Mouse (Mus musculus) lung, postnatal 10 days (tissue): ENCODE measurements around the gene Cops2.

Source experiments
- DNase-seq: peaks from one replicate; pipeline ENCODE4 v3.0.0; 2021

Gene Cops2

DNA sequence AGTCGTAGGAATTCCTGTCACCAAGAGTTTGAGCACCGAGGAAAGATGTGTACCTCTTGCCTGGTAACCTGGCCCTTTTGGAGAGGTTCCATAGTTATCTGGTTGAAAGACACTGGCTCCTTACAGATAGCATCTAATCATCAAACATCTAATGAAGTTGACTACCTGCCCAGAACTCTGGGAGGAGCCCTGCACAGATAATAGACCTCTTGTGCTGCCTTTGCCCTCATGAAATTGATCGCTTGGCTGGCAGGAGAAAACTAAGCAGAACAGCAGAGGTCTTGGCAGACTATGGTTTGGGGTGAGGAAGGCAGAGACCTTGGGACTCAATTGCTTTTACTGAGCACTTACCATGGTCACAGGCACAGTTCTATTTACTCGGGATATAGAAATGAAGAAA lies 38.5 kb downstream of the Cops2 start:
- no peak for DNase-seq

DNA sequence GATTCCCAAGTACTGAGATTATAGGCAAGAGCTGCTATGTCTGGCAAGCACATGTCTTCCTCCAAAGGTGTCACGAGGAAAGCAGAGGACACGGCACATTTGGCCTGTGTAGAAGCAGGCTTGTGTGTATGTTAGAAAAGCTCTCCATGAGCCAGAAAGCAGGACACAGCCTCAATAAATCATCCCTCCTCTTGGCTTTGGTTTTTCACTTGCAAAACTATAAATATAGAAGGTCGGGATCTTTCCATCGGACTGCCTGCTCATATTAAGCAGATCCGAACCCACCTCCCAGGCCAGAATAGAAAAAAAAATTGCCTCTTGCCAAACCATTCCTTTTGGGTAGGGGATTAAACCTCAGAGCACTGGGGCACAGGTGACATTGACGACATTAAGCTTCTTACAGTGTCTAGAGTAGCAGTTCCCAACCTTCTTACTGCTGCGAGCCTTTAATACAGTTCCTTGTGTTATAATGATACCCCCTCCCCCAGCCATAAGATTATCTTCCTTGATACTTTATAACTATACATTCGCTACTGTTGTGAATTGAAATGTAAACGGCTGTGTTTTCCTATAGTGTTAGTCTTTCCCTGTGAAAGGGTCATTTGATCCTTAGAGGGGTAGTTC lies 44.9 kb downstream of the Cops2 start:
- no peak for DNase-seq

DNA sequence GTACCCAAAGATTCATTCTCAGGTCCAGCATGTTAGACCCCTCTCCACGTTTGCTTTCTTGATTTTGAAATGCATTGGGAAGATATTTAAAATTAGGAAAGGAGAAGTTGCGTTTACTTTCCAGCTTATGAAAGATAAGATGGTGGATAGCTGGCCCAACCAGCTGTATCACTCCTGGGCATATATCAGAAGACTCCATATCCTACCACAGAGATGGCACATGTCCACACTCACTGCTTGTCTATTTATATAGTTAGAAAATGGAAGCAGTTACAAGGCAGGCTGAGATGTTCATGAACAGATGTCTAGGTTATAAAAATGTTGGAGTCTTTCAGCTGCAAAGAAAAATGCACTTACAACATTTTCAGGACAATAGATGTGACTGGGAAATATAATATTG lies 47.6 kb downstream of the Cops2 start:
- DNase-seq, result no peak

DNA sequence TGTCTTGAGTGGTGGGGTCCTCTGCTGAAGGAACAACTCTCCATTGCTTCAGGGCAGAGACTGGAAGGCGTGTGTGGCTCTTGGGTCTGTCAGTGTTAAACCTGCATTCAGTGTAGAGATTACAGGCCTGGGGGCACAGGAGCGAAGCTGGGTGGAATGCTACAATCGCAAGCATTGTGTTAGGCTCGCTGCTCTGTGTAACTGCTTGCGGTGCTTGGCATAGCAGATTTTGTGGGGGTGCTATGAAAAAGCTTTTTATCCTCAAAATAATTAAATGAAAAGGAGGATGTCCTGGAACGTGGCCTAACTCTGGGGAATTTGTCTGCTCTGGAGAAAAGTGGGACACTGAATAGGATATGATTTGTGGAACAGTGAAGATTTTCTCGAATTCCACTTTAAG lies 49.4 kb downstream of the Cops2 start:
- DNase-seq, result no peak

DNA sequence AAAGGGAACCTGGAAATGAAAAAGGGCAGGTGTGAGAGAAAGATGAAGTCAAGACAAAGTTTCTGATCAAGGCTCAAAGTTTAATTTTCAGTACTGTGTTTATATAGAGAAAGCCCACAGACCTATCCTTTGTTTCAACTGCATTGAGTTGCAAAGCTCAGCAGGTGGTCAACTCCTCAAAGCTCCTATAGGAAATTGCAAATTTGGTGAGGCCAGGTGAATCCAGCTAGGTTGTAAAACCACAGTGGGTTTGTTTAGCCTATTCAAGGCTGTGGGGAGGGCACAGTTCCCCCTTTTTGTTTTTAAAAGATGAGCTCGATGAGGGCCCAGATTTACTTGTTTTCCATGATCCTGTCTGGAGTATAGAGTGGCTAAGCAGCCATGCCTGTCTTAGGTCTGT lies 53.1 kb downstream of the Cops2 start:
- DNase-seq, result no peak

DNA sequence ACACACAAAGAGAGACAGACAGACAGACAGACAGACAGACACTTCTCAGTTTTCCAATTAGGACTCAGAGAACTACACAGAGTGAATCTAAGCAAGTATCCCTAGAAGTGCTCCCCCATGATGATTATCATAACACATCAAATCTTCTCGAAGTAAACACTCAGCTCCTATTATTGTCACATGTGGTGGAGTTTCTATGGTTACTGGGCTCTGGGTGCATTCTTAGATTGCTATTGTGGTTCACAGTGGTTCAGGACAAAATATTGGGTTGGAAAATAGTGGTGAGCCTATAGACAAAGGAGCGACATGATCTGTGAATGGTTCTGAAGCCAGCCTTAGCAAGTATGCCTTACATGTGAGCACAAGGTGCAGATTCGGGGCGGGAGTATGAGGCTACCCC lies 57.0 kb downstream of the Cops2 start:
- no peak for DNase-seq

DNA sequence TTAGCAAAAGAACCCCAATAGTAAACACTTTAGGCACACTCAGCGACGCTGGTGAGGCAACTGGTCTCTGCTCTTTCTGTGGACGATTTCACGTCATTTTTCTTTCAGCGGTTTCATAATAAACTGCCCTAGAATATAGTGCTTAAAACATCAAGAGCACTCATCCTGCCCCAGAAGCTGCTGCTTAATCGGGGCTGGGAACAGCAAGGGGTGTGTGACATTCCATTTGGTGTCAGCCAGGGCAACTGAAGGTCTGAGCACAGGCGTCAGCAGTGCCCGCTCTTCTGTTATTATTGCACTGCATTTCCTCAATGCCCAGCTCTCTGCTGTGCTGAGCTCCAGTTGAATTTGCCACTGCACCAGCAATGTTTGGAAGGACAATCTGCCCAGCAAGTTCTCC lies 57.9 kb downstream of the Cops2 start:
- peak; percentile 55 for DNase-seq

DNA sequence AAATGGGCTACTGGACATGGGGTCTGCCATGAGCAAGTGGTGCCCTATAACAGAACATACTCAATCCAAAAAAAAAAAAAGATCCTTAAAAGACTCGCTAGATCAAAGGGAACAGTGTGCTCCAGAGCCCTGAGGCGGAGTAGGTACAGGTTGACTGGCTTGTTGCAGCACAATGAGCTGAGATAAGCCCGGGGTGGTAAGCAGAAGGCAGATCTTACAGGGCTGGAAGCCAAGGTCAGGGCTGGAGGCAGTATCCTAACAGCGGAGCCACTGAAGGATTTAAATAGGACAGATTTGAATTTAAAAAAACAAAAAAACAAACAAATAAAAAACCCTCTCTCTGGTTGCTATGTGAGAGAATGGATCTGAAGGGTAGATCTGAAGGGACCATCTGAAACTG lies 58.5 kb downstream of the Cops2 start:
- DNase-seq, result peak; percentile 25

DNA sequence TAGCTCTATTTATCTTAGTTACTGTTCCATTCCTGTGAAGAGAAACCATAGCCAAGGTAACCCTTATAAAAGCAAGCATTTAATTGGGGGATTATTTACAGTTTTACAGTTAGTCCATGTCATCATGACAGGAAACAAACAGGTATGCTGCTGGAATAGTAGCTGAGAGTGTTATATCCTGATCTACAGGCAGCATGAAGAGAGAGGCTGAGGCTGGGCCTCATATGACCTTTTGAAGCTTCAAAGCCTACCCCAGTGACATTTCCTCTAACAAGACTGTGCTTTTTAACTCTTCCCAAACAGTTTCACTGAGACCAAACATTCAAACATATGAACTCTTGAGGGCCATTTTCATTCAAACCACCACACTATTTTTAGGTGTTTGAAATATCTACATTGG lies 61.1 kb downstream of the Cops2 start:
- no peak for DNase-seq

DNA sequence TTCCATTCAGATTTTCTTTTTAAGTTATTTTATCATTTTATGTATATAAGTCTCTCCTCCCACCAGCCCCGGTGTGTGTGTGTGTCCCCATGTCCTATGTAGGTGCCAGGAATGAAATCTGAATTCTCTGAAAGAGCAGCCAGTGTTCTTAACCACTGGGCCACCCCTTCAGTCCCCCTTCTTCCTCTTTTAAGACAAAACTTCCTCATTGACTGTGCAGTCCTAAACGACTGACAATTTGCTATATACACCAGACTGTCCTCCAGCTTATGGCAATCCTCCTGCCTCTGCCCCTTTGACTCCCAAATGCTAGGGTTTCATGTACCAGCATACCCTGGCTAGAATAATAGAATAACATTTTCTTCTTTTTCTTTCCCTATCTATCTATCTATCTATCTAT lies 63.8 kb downstream of the Cops2 start:
- no peak for DNase-seq

DNA sequence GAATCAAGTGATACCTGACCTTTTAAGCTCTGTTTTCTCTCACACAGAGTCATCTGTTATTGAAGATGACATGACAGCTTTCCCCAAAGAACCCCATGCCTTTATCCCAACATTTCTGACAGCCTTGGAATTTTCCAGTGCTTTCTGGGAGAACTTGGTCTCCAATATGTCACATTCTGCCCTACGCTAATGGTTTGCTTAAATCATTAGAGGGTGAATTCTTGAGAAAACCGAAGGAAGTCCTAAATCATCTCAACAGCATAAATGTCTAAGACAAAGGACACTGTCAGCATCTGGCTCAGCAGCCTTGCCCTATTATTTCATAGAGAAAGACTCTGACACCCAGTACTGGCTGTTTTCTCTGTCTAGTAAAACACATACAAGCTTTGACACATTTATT lies 64.8 kb downstream of the Cops2 start:
- DNase-seq, result no peak

DNA sequence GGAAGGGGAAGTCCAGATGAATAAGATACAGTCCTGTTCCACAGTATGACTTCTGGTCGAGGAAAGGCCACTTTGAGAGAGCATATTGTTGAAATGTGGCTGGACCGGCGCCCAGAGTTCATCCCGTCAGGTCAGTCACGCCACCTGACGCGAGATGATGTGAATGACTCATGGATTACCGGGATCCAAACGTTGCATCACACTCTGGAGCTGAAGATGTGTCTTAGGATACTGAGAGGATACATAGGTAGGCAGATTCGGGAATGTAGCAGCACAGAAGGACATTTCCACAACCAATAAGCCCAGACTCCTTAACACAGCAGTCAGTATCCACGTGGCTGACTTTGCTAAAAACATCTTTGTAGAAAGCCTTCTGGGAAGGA lies 66.1 kb downstream of the Cops2 start:
- peak; percentile 53 for DNase-seq

DNA sequence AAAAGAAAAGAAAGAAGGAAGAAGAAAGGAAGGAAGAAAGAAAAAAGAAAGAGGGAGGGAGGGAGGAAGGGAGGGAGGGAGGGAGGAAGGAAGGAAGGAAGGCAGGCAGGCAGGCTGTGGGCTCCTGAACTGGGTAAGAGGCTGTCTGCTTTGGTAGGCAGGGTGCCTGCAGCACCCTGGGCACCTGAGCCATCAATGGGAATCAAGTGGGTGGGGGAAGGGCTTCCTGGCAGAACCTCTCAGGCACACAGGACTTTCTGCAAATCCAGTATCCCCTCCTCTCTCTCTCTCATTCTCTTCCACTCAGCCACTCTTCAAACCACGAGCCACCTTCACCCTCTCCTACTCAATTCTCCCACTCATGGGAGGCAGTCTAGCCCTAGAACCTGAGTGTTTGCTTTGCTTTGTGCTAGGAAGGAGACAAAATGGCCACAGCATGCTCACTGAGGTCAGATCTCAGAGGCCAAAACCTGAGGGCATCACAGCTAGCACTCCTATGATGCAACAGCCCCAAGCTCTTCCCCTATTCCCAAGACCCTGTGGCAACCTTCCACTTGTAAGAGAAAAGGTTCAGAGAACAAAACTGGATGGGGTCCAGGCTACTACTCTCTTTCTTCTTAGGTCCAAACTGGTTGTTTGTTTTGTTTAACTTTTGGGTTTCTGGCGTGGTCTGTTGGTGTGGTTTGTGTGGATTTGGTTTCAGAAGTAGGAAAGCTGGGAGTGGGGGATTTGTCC lies 66.6 kb downstream of the Cops2 start:
- peak; percentile 79 for DNase-seq

DNA sequence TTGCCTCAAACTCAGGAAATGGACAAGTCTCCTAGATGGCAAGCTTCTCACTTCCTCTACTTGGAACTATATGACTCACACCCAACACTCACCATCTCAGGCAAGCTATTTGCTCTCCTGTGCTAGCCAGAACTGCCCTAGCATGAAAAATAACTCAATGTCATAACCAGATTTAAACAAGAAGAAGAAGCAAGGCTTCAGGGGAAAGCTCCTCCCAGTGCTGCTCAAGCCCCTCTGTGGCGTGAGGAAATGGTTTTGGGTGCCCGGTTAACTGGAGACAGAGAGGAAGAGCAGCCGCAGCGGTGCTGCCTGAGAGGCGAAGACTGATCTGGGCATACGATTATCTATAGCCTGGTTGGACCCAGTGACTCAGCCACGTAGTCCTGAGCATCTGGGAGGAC lies 67.5 kb downstream of the Cops2 start:
- DNase-seq, result no peak

DNA sequence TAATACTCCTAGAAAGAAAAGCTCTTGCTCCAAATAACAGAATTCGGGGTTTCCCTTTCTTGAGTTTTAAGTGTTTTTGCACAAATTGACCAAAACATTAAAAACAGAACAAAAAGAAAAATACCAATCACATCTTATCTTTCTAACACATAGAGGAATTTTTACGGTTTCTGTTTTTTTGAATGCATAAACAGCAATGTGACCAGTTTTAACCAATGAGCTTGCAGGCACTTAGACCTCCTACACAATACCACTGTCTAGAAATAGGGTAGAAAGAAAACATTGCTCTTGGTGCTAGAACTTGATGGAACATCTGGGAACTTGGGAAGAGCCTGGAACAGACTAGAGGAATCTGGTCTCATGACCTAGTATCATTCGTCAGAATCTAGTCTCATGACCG lies 68.7 kb downstream of the Cops2 start:
- no peak for DNase-seq

DNA sequence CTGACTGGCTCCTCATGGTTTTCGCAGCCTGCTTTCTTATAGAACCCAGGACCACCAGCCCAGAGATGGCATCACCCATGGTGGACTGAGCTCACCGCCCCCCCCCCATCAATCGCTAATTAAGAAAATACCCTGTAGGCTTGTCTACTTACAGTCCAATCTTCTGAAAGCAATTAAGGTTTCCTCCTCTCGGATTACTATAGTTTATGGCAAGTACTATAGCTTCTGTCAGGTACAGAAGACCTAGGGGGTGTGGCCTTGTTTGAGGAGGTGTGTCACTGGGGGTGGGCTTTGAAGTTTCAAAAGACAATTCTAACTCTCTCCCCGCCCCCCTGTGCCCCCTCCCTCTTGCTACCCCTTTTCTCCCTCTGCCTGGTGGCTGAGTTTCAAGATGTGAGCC lies 69.7 kb downstream of the Cops2 start:
- DNase-seq, result no peak

DNA sequence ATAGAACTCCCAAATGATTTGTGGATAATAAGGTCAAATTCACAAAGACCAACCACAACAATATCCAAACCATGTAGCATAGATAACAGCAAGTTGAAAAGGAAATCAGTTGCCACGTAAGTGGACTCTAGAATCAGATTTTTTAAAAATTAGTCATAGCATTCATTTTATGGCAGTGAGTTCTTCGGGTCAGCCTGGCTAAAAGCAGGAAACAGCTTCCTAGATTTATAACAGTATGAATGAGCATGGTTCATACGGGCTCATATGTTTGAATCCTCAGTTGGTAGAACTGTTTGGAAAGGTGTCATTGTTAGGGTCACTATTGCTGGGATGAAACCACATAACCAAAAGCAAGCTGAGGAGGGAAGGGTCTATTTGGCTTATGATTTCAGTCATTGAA lies 70.2 kb downstream of the Cops2 start:
- DNase-seq, result no peak

DNA sequence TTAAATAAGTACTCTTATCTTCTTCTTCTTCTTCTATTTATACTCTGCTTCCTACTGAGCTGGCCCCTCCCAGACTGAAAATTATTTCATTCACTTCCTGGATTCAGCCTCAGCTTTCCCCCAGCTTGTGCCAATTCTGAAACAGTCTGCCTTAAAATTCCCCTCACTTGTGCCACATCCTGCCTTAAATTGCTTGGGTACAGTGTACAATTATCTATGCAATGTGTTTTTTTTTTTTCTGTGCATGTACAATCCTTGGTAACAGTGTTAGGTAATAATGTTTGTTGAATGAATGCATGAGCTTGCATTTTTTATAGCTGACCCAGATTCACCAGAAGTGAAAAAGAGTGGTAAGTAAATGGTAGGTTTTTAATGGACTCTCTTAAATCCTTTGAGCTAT lies 70.6 kb downstream of the Cops2 start:
- no peak for DNase-seq

DNA sequence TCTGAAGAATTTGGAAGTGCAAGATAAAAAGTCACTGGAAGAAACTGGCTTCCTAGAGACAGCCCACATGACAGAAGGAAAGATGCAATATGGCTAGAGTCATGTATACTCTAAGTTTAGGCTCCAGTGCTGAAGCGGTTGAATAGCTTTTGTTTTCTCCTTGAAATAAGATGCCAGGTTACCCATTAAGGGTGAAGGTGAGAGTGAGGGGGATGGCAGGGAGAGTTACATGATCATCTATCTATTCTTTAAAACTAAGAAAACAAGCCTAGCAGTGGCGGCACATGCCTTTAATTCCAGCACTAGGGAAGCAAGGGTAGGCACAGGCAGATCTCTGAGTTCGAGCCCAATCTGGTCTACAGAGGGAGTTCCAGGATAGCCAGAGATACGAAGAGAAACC lies 73.9 kb downstream of the Cops2 start:
- DNase-seq, result no peak

DNA sequence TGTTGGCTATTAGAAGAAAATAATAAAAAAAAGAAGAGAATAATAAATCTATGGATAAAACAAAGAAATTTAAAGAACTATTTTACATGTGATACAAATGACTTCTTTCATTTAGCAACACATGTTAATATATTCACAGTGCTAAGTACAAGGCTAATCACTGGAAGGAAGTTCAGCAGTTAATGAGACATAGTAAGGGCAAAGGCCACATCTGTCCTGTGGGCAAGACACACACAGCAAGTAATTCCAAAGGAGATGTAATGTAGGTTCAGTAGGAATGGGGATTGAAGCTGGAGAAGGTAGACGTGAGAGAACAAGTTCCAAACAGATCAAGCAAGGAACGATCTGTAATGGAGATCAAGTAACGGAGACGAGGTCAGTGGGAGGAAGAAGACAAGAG lies 74.5 kb downstream of the Cops2 start:
- no peak for DNase-seq

DNA sequence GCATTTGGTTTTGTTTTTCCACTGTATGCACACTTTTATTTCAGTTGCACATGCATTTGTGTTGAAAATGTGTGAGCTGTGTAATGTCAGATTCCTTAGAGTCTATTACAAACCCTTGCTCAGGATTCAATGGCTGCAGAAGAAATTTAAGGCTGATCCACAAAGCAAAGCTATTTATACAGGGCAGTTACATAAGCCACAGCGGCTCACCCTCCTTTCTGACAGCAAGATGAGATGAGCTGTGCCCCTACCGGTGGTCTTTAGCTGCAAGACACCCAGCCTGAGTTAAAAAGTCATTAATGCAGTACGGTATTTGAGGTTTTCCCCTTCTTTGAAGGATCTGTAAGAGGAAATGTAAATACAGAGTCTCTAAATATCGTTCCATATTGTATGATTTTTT lies 75.1 kb downstream of the Cops2 start:
- DNase-seq, result no peak

DNA sequence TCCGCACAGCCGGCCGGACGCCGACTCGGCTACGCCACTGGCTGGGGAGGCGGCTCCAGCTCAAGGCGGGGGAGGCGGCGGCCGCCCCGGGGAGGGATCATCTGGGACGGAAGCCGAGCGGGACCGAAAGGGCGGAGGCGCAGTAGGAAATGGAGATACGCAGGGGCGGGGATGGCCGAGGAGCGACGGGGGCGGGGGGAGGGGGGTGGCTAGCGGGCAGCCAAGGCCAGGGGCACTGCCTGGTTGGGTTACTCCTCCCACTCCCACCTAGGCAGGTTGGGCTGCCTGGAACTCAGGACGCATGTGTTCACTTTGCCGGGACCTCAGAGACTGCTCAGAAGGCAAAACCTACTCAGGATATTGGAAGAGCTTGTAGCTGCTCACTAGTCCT lies 76.2 kb downstream of the Cops2 start, which contains the start of gene Secisbp2l:
TSS of gene Secisbp2l (minus strand) at position 152 of the 391 bp plus-strand sequence.
- DNase-seq, result peak; percentile 97

DNA sequence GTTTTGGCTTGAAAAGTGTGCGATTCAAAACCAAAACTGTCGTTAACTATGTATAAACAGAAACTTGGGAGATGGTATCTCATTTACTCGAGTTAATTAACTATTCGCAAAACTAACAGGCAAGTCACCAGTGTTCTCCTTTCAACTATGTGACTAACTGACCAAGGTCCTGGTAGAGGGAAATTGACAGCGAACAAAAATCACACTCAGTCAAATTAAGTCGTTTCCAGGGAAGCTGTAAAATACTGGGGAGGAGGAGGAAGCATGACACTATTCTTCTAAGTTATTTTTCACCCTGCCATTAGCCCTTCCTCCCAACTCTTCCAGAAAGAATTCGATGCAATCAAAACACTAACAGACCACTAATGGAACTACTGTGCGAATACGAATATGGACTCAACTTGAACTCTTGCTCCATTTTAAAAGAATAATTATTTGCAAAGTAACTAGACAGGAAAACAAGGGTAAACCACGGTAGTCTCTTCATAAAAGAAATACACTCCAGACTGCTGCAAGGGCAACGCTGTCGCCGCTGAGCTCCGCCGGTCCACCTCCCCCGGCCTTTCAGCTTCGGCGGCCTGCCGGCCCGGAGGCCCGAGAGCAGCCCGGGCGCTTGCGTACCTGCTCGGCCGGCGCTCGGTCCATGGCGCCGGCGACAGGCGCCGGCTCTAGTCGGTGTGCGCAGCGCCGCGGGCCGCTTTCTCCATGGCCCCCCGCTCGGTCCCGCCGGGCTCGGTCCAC lies 76.8 kb downstream of the Cops2 start:
- no peak for DNase-seq

DNA sequence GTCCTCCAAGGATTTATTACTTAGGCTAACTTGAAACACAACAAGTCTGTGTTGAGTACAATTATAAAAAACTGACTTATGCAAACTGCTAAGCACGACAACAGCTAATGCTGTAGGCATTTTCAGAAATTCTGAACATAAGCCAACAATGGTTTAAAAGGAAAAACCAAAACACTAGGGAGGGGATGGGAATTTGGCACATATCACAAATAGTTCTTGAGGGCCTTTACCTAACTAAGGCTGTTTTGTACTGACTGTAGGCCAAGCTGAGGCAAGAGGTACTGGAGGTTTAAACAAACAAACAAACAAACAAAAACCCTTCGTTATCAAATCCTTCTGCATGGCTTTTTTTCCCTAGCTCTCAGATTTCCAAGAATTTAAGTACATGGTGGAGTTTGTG lies 77.9 kb downstream of the Cops2 start:
- no peak for DNase-seq
